Mouse (Mus musculus): Measurements from ENCODE around the gene Pnkd. TPM values are rescaled to one million over a fixed set of nuclear protein-coding genes. Genes with fewer than 3 reads are reported as not detected.
"Not testable (repeated sequence)": the region's sequence is repeated elsewhere in the genome, so short reads cannot be mapped to it uniquely, and the experiment has no call there.

Gene Pnkd
- polyA plus RNA-seq, 1 experiment from 2014 or later, result 104 TPM

DNA sequence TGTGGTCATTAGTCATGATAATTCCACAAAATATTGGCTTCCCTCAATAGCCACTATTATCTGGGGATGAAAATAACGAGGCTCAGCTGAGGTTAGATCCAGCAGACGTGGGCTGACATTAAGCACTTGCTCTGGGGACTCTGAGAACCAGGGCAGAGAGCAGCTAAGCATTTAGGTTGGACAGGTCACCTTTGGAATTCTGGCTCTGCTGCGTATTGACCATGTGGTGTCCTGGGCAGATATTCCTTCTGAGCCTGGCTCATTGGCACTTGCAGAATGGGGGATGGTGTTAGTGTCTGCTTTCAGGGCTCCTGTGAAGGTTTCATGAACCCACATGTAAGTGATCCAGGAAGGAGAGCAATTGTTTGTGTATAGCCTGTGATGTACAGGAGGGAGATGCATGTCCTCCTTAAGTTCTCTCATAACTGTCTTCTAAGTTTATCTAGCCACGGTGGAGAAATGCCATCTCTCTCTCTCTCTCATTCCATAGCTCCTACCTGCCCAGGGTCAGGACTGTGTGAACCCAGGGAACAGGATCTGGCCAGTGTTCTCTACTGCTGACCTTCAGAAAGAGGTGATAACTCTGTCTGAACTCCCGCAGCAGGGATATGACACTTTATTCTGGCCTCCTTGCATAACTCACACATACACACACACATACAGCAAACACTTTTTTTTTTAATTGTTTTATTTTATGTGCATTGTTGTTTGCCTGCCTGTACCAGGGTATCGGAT, 50.9 kb downstream of the Pnkd start:
- Histone ChIP-seq H3K4me1 (ENCODE audit: control insufficient read depth, insufficient read depth, low read length) (peaks cover 7% of the 10 kb centered on the region), H3K4me3 (ENCODE audit: low read depth, low read length) (no peak overlapping the region), H3K27me3 (ENCODE audit: control insufficient read depth, insufficient read depth, low read length) (no peaks in the 10 kb centered on the region), H3K27ac (ENCODE audit: low read depth, low read length) (no peak overlapping the region), H3K9ac (ENCODE audit: low read length) (no peak overlapping the region), H3K36me3 (ENCODE audit: control insufficient read depth, insufficient read depth, low read length) (no peaks in the 10 kb centered on the region), H3K9me3 (ENCODE audit: control insufficient read depth, low read length) (no peaks in the 10 kb centered on the region), H3K4me2 (ENCODE audit: low read depth) (no peak overlapping the region)
- DNase-seq (ENCODE audit: low spot score) (no peak), ATAC-seq (ENCODE audit: insufficient read depth, low FRiP score, low TSS enrichment) (no peak)
- 87% methylated on average over 6 of the region's 6 CpGs for WGBS

DNA sequence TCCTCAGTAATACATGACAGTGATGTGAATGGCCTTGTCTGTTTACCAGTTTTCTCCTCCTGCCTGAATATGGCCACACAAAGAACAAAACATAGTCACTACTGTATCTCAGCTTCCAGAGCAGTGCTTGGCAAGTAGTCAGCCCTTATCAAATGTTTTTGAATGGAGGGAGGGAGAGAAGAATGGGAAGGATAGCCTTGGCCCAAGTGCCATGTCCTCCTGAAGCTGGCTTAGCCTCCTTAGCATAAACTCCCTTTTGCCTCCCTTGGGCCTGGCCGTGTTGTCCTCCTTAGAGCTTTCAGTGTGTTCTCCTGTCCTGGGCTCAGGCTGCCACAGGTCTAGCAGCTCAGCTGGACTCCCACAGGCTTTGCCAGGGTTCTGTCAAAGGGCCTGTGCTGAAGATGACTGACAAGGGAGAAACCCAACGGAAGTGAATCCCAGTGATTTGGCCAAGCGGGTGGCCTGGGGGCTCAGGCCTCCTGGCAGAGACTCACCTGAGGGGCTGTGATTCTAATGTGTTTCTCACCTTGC, 52.6 kb downstream of the Pnkd start:
- no peak overlapping the region for H3K9ac ChIP-seq (ENCODE audit: low read length)
- H3K4me2 ChIP-seq (ENCODE audit: low read depth), result no peak overlapping the region
- H3K27ac ChIP-seq (ENCODE audit: low read depth, low read length), result no peak overlapping the region
- no peak overlapping the region for H3K4me3 ChIP-seq (ENCODE audit: low read depth, low read length)
- no peak for DNase-seq (ENCODE audit: low spot score)
- no peaks in the 10 kb centered on the region for H3K27me3 ChIP-seq (ENCODE audit: control insufficient read depth, insufficient read depth, low read length)
- H3K9me3 ChIP-seq (ENCODE audit: control insufficient read depth, low read length), result no peaks in the 10 kb centered on the region
- H3K36me3 ChIP-seq (ENCODE audit: control insufficient read depth, insufficient read depth, low read length), result no peaks in the 10 kb centered on the region
- H3K4me1 ChIP-seq (ENCODE audit: control insufficient read depth, insufficient read depth, low read length), result peaks cover 7% of the 10 kb centered on the region
- WGBS, result 72% methylated on average over 3 of the region's 3 CpGs
- ATAC-seq (ENCODE audit: insufficient read depth, low FRiP score, low TSS enrichment), result no peak

DNA sequence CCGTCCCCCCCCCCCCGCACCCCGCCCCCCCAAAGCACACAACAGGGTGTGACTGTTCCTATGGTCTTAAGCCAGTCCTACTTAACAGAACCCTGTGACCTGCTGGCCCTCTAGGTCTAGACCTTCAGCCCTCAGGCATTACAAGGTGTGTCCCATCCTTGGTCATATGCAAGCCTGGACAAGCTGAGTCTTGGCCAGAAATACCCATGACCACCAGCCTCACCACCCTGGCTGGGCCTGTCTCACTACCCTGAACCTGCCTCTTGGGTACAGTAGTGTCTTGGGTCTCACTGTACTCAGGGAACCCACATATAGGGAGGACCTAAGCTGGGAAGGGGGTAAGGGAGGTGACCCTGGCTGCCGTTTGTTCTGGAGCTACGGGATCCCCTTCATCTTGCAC, 53.3 kb downstream of the Pnkd start:
- H3K9me3 ChIP-seq (ENCODE audit: control insufficient read depth, low read length), result no peaks in the 10 kb centered on the region
- no peak for ATAC-seq (ENCODE audit: insufficient read depth, low FRiP score, low TSS enrichment)
- H3K9ac ChIP-seq (ENCODE audit: low read length), result no peak overlapping the region
- peaks cover 5% of the 10 kb centered on the region for H3K4me1 ChIP-seq (ENCODE audit: control insufficient read depth, insufficient read depth, low read length)
- 86% methylated on average over 5 of the region's 5 CpGs for WGBS
- no peak for DNase-seq (ENCODE audit: low spot score)
- H3K27me3 ChIP-seq (ENCODE audit: control insufficient read depth, insufficient read depth, low read length), result no peaks in the 10 kb centered on the region
- no peak overlapping the region for H3K4me2 ChIP-seq (ENCODE audit: low read depth)
- H3K36me3 ChIP-seq (ENCODE audit: control insufficient read depth, insufficient read depth, low read length), result no peaks in the 10 kb centered on the region
- H3K4me3 ChIP-seq (ENCODE audit: low read depth, low read length), result no peak overlapping the region
- H3K27ac ChIP-seq (ENCODE audit: low read depth, low read length), result no peak overlapping the region

DNA sequence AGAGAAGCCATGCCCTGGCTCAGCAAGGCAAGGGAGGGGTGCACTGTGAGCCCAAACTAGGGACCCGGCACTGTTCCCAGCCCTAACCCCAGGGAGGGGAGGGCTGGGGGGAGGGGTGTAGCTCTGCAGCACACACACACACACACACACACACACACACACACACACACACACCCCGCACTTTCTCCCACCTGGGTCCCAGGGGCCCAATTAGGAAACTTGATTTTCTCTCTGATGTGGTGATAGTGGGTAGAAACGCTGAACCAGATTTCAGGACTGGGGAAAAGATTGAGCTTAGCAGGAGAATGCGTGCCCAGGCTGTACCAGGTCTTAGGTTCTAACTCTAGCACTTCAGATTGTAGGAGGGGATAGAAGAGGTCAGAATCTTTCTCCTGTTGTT, 53.9 kb downstream of the Pnkd start:
- Histone ChIP-seq H3K27ac (ENCODE audit: low read depth, low read length) (no peak overlapping the region), H3K4me2 (ENCODE audit: low read depth) (no peak overlapping the region), H3K4me1 (ENCODE audit: control insufficient read depth, insufficient read depth, low read length) (no peaks in the 10 kb centered on the region), H3K36me3 (ENCODE audit: control insufficient read depth, insufficient read depth, low read length) (no peaks in the 10 kb centered on the region), H3K9ac (ENCODE audit: low read length) (no peak overlapping the region), H3K27me3 (ENCODE audit: control insufficient read depth, insufficient read depth, low read length) (no peaks in the 10 kb centered on the region), H3K4me3 (ENCODE audit: low read depth, low read length) (no peak overlapping the region), H3K9me3 (ENCODE audit: control insufficient read depth, low read length) (no peaks in the 10 kb centered on the region)
- no peak for DNase-seq (ENCODE audit: low spot score)
- no peak for ATAC-seq (ENCODE audit: insufficient read depth, low FRiP score, low TSS enrichment)
- WGBS, result 72% methylated on average over 4 of the region's 4 CpGs

DNA sequence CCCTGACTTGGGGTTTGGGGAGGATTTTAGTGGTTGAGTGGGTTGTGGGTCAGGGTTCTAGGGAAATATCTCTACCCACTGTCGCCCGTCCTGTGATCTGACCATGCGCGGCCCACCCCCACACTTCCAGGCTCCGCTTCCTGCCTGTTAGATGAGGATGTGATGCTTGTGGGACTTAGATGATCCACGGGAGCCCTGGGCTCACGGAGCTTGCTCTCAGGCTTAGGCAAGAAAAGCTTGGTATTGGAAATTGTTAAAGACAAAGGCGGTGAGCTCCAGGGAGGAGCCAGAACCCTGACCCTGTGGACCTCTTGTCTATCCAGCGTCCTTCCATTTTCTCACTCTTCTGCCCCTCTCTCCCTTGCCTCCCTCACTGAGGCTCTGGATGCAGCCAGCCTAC, 55.2 kb downstream of the Pnkd start:
- ATAC-seq (ENCODE audit: insufficient read depth, low FRiP score, low TSS enrichment) (no peak), DNase-seq (ENCODE audit: low spot score) (no peak)
- no peak overlapping the region for H3K27ac ChIP-seq (ENCODE audit: low read depth, low read length)
- no peaks in the 10 kb centered on the region for H3K27me3 ChIP-seq (ENCODE audit: control insufficient read depth, insufficient read depth, low read length)
- H3K9me3 ChIP-seq (ENCODE audit: control insufficient read depth, low read length), result no peaks in the 10 kb centered on the region
- H3K36me3 ChIP-seq (ENCODE audit: control insufficient read depth, insufficient read depth, low read length), result no peaks in the 10 kb centered on the region
- H3K9ac ChIP-seq (ENCODE audit: low read length), result no peak overlapping the region
- no peaks in the 10 kb centered on the region for H3K4me1 ChIP-seq (ENCODE audit: control insufficient read depth, insufficient read depth, low read length)
- no peak overlapping the region for H3K4me3 ChIP-seq (ENCODE audit: low read depth, low read length)
- 89% methylated on average over 9 of the region's 9 CpGs for WGBS
- H3K4me2 ChIP-seq (ENCODE audit: low read depth), result no peak overlapping the region

DNA sequence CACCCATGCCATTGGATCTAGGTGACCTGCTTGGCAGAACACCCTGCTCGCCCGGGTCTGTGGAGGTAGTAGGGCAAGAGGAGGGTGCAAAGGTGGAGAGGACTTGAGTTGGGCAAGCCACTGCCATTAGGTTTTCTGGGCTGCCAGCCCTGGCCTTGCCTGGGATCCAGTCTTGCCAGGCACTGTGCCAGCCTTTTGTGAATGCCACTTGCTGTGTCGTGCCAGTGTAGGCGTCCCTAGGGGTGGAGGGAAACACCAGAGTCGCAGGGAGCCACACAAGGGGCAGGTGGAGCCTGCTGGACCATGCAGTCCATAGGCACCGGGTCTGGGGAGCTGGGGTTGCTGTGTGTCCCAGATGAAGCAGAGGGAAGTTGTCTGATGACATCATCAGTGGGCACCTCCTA, 55.6 kb downstream of the Pnkd start:
- WGBS, result 96% methylated on average over 6 of the region's 6 CpGs
- DNase-seq (ENCODE audit: low spot score), result no peak
- Histone ChIP-seq H3K36me3 (ENCODE audit: control insufficient read depth, insufficient read depth, low read length) (no peaks in the 10 kb centered on the region), H3K4me1 (ENCODE audit: control insufficient read depth, insufficient read depth, low read length) (no peaks in the 10 kb centered on the region), H3K4me3 (ENCODE audit: low read depth, low read length) (no peak overlapping the region), H3K4me2 (ENCODE audit: low read depth) (no peak overlapping the region), H3K9me3 (ENCODE audit: control insufficient read depth, low read length) (no peaks in the 10 kb centered on the region), H3K27ac (ENCODE audit: low read depth, low read length) (no peak overlapping the region), H3K27me3 (ENCODE audit: control insufficient read depth, insufficient read depth, low read length) (no peaks in the 10 kb centered on the region), H3K9ac (ENCODE audit: low read length) (no peak overlapping the region)
- no peak for ATAC-seq (ENCODE audit: insufficient read depth, low FRiP score, low TSS enrichment)

DNA sequence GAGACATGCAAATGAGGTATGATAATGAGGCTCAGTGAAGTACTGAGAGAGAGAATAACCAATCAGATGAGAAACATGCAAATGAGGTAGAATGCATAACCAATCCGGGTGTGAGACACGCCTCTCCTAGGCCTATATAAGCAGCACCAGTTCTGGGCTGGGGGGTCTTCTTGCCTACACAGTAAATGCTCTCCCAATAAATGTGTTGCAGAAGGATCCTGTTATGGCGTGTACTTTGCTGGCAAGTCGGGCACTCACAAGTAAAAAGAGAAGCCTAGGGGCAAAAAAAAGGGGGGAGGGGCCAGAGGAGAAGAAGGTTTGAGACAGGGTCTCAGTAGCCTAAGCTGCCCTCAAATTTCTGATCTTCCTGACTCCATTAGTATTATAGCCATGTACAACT, 56.3 kb downstream of the Pnkd start:
- ATAC-seq (ENCODE audit: insufficient read depth, low FRiP score, low TSS enrichment); H3K9me3 ChIP-seq (ENCODE audit: control insufficient read depth, low read length); H3K4me1 ChIP-seq (ENCODE audit: control insufficient read depth, insufficient read depth, low read length); H3K4me3 ChIP-seq (ENCODE audit: low read depth, low read length); H3K9ac ChIP-seq (ENCODE audit: low read length); H3K27ac ChIP-seq (ENCODE audit: low read depth, low read length); DNase-seq (ENCODE audit: low spot score); H3K4me2 ChIP-seq (ENCODE audit: low read depth); H3K36me3 ChIP-seq (ENCODE audit: control insufficient read depth, insufficient read depth, low read length); H3K27me3 ChIP-seq (ENCODE audit: control insufficient read depth, insufficient read depth, low read length): not testable (repeated sequence)
- 93% methylated on average over 4 of the region's 4 CpGs for WGBS

DNA sequence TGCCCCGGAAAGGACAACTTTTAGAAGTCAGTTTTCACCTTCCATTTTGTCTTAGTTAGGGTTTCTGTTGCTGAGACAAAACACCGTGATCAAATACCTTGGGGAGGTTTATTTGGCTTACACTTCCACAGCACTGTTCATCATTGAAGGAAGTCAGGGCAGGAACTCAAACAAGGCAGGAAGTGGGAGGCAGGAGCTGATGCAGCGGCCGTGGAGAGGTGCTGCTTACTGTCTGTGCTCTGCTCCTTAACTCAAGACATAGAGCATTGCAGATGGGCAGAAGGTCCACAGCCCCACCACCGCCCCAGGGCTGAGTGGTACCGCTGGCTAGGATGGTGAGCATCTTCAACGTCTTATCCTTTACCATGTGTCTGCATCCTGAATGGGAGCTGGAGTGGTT, 57.2 kb downstream of the Pnkd start:
- no peak for DNase-seq (ENCODE audit: low spot score)
- Histone ChIP-seq H3K27me3 (ENCODE audit: control insufficient read depth, insufficient read depth, low read length) (no peaks in the 10 kb centered on the region), H3K9ac (ENCODE audit: low read length) (no peak overlapping the region), H3K4me2 (ENCODE audit: low read depth) (no peak overlapping the region), H3K27ac (ENCODE audit: low read depth, low read length) (no peak overlapping the region), H3K4me1 (ENCODE audit: control insufficient read depth, insufficient read depth, low read length) (no peaks in the 10 kb centered on the region), H3K4me3 (ENCODE audit: low read depth, low read length) (no peak overlapping the region), H3K9me3 (ENCODE audit: control insufficient read depth, low read length) (no peaks in the 10 kb centered on the region), H3K36me3 (ENCODE audit: control insufficient read depth, insufficient read depth, low read length) (no peaks in the 10 kb centered on the region)
- no peak for ATAC-seq (ENCODE audit: insufficient read depth, low FRiP score, low TSS enrichment)
- 93% methylated on average over 7 of the region's 7 CpGs for WGBS

DNA sequence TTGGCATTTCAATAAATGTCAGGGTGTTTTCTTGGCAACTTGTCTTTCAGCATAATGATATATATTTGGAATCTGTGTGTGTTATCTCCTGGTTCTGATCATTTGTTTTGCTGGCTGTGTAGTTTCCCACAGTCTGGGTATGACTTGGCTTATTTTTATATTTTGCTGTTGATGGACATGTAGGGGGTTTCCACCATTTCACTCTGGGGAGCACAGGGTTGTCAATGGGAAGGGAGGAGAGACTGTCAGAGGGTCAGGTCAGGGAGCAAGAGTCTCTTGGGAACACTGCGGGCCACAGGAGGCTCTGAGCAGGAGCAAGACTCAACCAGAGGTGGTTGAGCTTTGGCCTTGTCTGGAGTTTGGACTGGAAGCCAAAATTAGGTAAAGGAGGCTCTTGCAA, 57.6 kb downstream of the Pnkd start:
- no peaks in the 10 kb centered on the region for H3K27me3 ChIP-seq (ENCODE audit: control insufficient read depth, insufficient read depth, low read length)
- H3K9ac ChIP-seq (ENCODE audit: low read length), result no peak overlapping the region
- ATAC-seq (ENCODE audit: insufficient read depth, low FRiP score, low TSS enrichment), result no peak
- no peak for DNase-seq (ENCODE audit: low spot score)
- H3K4me1 ChIP-seq (ENCODE audit: control insufficient read depth, insufficient read depth, low read length), result no peaks in the 10 kb centered on the region
- H3K9me3 ChIP-seq (ENCODE audit: control insufficient read depth, low read length), result no peaks in the 10 kb centered on the region
- no peak overlapping the region for H3K27ac ChIP-seq (ENCODE audit: low read depth, low read length)
- no peak overlapping the region for H3K4me2 ChIP-seq (ENCODE audit: low read depth)
- no peaks in the 10 kb centered on the region for H3K36me3 ChIP-seq (ENCODE audit: control insufficient read depth, insufficient read depth, low read length)
- 96% methylated on average over 1 of the region's 1 CpGs for WGBS
- no peak overlapping the region for H3K4me3 ChIP-seq (ENCODE audit: low read depth, low read length)

All from neural tube, embryonic 11.5 days (tissue).